Mouse (Mus musculus): ENCODE data around the gene Ppfibp2. TPM values are rescaled to one million over a fixed set of nuclear protein-coding genes. Genes with fewer than 3 reads are reported as not detected.

Ppfibp2 gene
- total RNA-seq, 1 experiment: 6.0 TPM

DNA sequence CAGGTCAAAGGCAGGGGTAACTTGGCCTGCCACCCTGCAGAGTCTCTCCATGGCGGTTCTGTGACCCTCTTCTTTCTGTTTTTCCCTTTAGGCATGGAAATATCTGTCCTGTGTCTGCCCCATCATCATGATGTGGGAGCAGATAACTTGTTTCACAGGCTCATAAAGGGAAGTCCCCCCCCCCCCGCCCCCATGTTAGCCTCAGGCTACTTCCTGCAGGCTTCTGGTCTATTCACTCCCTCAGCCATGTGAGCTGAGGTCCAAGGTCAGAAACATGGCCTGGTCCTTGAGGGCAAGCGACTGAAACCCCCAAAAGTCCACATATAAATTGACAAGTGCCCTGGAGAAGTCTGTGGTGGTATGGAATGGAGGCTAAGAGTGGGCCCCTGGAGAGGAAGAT lies 25.1 kb downstream of the Ppfibp2 start:
- Histone ChIP-seq H3K4me1 (ENCODE audit: control insufficient read depth in 2 of 2, insufficient read depth in 2 of 2, low read length in 2 of 2, poor library complexity in 1 of 2) (peaks cover 8 to 18% of the 10 kb centered on the region in 2 experiments; a peak in 3 of 4 replicates), H3K4me3 (ENCODE audit: insufficient read depth in 1 of 2, low read depth in 1 of 2, low read length in 2 of 2, poor library complexity in 1 of 2, severe bottlenecking in 1 of 2) (no peak overlapping the region), H3K36me3 (ENCODE audit: control insufficient read depth, insufficient read depth, low read length, poor library complexity, severe bottlenecking) (peaks cover 3% of the 10 kb centered on the region; the same call in 1 of the 2 replicates), H3K9ac (ENCODE audit: insufficient read depth, low read depth, low read length, poor library complexity, severe bottlenecking) (no peak overlapping the region), H3K27ac (ENCODE audit: insufficient read depth, low read depth, low read length, poor library complexity, severe bottlenecking) (no peak overlapping the region), H3K9me3 (ENCODE audit: control insufficient read depth, insufficient read depth, low read depth, low read length) (no peaks in the 10 kb centered on the region)
- DNase-seq (ENCODE audit: low read depth, low spot score): no peak
- TF ChIP-seq HCFC1 (IDR thresholded peaks at IDR 0.05; ENCODE audit: borderline replicate concordance, insufficient read depth, low read length) (no peak), CHD2 (IDR thresholded peaks at IDR 0.05; ENCODE audit: low read depth, low read length) (no peak), ZC3H11A (IDR thresholded peaks at IDR 0.05; ENCODE audit: borderline replicate concordance, low read depth, low read length) (no peak), MAFK (IDR thresholded peaks at IDR 0.05; ENCODE audit: insufficient read depth, low read depth, low read length) (no peak), ZNF384 (IDR thresholded peaks at IDR 0.05; ENCODE audit: low read depth, low read length) (no peak)
- in situ Hi-C loops (cut with MboI; ENCODE audit: low sequenced_read_pairs in 2 of 2, unreplicated experiment in 2 of 2): no loop called here

DNA sequence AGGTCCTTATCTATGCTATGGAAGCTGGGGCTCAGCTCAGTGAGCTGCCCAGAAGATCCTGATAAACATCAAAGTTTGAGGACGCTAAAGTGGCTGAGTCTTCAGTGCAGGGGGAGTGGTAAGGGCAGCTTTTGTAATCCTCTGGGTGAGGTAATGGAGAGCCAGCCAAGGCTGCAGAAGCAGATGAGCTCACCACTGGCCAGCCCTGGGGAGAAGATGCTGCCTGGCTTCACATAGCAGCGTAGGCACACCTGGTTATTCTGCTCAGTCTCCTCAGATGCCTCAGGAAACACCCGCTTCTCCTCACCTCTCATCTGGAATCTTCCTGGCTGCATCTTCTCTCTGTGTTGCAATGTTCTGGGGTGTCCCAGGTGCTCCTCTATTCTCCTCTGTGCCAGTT lies 29.4 kb downstream of the Ppfibp2 start:
- H3K4me1 ChIP-seq (ENCODE audit: control insufficient read depth in 2 of 2, insufficient read depth in 2 of 2, low read length in 2 of 2, poor library complexity in 1 of 2): 0 out of 4 replicates have a peak, but pooled peaks cover 1 to 4% of the 10 kb centered on the region in 2 experiments
- no peak overlapping the region for H3K4me3 ChIP-seq (ENCODE audit: insufficient read depth in 1 of 2, low read depth in 1 of 2, low read length in 2 of 2, poor library complexity in 1 of 2, severe bottlenecking in 1 of 2)
- H3K9ac ChIP-seq (ENCODE audit: insufficient read depth, low read depth, low read length, poor library complexity, severe bottlenecking): no peak overlapping the region
- TF ChIP-seq ZC3H11A (IDR thresholded peaks at IDR 0.05; ENCODE audit: borderline replicate concordance, low read depth, low read length) (no peak), HCFC1 (IDR thresholded peaks at IDR 0.05; ENCODE audit: borderline replicate concordance, insufficient read depth, low read length) (no peak), CHD2 (IDR thresholded peaks at IDR 0.05; ENCODE audit: low read depth, low read length) (no peak), ZNF384 (IDR thresholded peaks at IDR 0.05; ENCODE audit: low read depth, low read length) (no peak), MAFK (IDR thresholded peaks at IDR 0.05; ENCODE audit: insufficient read depth, low read depth, low read length) (no peak)
- in situ Hi-C loops (cut with MboI; ENCODE audit: low sequenced_read_pairs in 2 of 2, unreplicated experiment in 2 of 2): no loop called here
- no peaks in the 10 kb centered on the region for H3K9me3 ChIP-seq (ENCODE audit: control insufficient read depth, insufficient read depth, low read depth, low read length)
- no peak for DNase-seq (ENCODE audit: low read depth, low spot score)
- no peak overlapping the region for H3K27ac ChIP-seq (ENCODE audit: insufficient read depth, low read depth, low read length, poor library complexity, severe bottlenecking)
- no peaks in the 10 kb centered on the region for H3K36me3 ChIP-seq (ENCODE audit: control insufficient read depth, insufficient read depth, low read length, poor library complexity, severe bottlenecking)

- Histone ChIP-seq H3K9me3 (ENCODE audit: control insufficient read depth, insufficient read depth, low read depth, low read length) (no peaks in the 10 kb centered on the region), H3K27ac (ENCODE audit: insufficient read depth, low read depth, low read length, poor library complexity, severe bottlenecking) (no peak within 1 kb of the TSS), H3K9ac (ENCODE audit: insufficient read depth, low read depth, low read length, poor library complexity, severe bottlenecking) (no peak within 1 kb of the TSS), H3K4me3 (ENCODE audit: insufficient read depth in 1 of 2, low read depth in 1 of 2, low read length in 2 of 2, poor library complexity in 1 of 2, severe bottlenecking in 1 of 2) (no peak within 1 kb of the TSS), H3K4me1 (ENCODE audit: control insufficient read depth in 2 of 2, insufficient read depth in 2 of 2, low read length in 2 of 2, poor library complexity in 1 of 2) (0 out of 4 replicates have a peak, but pooled peaks cover 1 to 3% of the 10 kb centered on the region in 2 experiments), H3K36me3 (ENCODE audit: control insufficient read depth, insufficient read depth, low read length, poor library complexity, severe bottlenecking) (no peaks in the 10 kb centered on the region)
- DNase-seq (ENCODE audit: low read depth, low spot score): no peak
- no peak for TF ChIP-seq ZNF384 (IDR thresholded peaks at IDR 0.05; ENCODE audit: low read depth, low read length)
- TF ChIP-seq CHD2 (IDR thresholded peaks at IDR 0.05; ENCODE audit: low read depth, low read length): no peak
- no peak for TF ChIP-seq HCFC1 (IDR thresholded peaks at IDR 0.05; ENCODE audit: borderline replicate concordance, insufficient read depth, low read length)
- TF ChIP-seq ZC3H11A (IDR thresholded peaks at IDR 0.05; ENCODE audit: borderline replicate concordance, low read depth, low read length): no peak
- TF ChIP-seq MAFK (IDR thresholded peaks at IDR 0.05; ENCODE audit: insufficient read depth, low read depth, low read length): no peak
- in situ Hi-C loops (cut with MboI; ENCODE audit: low sequenced_read_pairs in 2 of 2, unreplicated experiment in 2 of 2): no loop called here
These were observed 30.1 kb downstream of the Ppfibp2 start, which contains the start of gene 5330417H12Rik for GRCm38 (mm10) chr7:107625061-107625460. Gene 5330417H12Rik (minus strand): TSS chr7:107625161.

GRCm38 (mm10) chr7:107625781-107626180 lies 30.8 kb downstream of the Ppfibp2 start:
- Histone ChIP-seq H3K4me1 (ENCODE audit: control insufficient read depth in 2 of 2, insufficient read depth in 2 of 2, low read length in 2 of 2, poor library complexity in 1 of 2) (0 out of 4 replicates have a peak, but pooled peaks cover 1 to 2% of the 10 kb centered on the region in 2 experiments), H3K9ac (ENCODE audit: insufficient read depth, low read depth, low read length, poor library complexity, severe bottlenecking) (no peak overlapping the region), H3K27ac (ENCODE audit: insufficient read depth, low read depth, low read length, poor library complexity, severe bottlenecking) (no peak overlapping the region), H3K36me3 (ENCODE audit: control insufficient read depth, insufficient read depth, low read length, poor library complexity, severe bottlenecking) (no peaks in the 10 kb centered on the region), H3K9me3 (ENCODE audit: control insufficient read depth, insufficient read depth, low read depth, low read length) (no peaks in the 10 kb centered on the region), H3K4me3 (ENCODE audit: insufficient read depth in 1 of 2, low read depth in 1 of 2, low read length in 2 of 2, poor library complexity in 1 of 2, severe bottlenecking in 1 of 2) (no peak overlapping the region)
- in situ Hi-C loops (cut with MboI; ENCODE audit: low sequenced_read_pairs in 2 of 2, unreplicated experiment in 2 of 2): no loop called here
- no peak for DNase-seq (ENCODE audit: low read depth, low spot score)
- TF ChIP-seq ZNF384 (IDR thresholded peaks at IDR 0.05; ENCODE audit: low read depth, low read length): no peak
- TF ChIP-seq CHD2 (IDR thresholded peaks at IDR 0.05; ENCODE audit: low read depth, low read length): no peak
- TF ChIP-seq ZC3H11A (IDR thresholded peaks at IDR 0.05; ENCODE audit: borderline replicate concordance, low read depth, low read length): no peak
- TF ChIP-seq MAFK (IDR thresholded peaks at IDR 0.05; ENCODE audit: insufficient read depth, low read depth, low read length): no peak
- no peak for TF ChIP-seq HCFC1 (IDR thresholded peaks at IDR 0.05; ENCODE audit: borderline replicate concordance, insufficient read depth, low read length)

Data from ES-E14 (cell line).